Mouse (Mus musculus) megakaryocyte, embryonic 14.5 days (primary cell): ENCODE measurements around the gene Kcnq2.

Experiments
- FLI1 ChIP-seq: IDR thresholded peaks from 2 replicates; pipeline ENCODE4 v1.6.1; 2012; ENCODE audit warnings: low read length, inconsistent platforms, mixed read lengths
- GATA1 ChIP-seq: IDR thresholded peaks from 3 replicates; pipeline ENCODE4 v1.6.1; 2012; ENCODE audit warnings: mixed read lengths, low read length, inconsistent platforms, borderline replicate concordance

DNA sequence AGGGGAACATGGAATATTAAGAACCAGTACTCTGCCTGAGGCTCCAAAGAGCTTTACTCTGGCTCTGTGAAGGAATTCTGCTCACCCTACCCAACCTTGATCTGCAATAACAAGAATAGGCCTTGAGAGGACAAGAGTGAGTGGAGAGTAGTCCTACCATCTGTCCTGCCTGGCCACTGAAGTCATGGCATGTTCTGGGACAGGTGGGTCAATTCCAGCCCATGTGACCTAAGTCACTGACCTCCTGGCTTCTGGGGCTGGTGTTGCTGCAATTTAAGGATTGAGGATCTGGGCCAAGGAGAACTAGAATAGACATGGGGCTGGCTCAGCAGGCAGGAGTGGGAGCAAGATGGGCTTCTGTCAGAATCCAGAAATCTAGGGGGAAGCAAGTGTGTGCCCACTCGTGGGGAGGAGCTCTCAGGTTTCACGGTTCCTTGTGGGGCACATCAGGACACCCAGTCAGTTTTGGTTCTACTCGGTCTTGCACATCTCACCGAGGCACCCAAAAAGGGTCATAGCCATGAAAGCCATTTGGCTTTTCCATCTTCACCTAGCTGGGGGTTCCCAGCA lies 12.0 kb upstream of the Kcnq2 start:
- TF ChIP-seq GATA1 (no peak), FLI1 (no peak)
